Mouse (Mus musculus) spleen, adult 2 months (tissue): ENCODE measurements around the gene Exosc7.

ENCODE experiments used
- CTCF ChIP-seq: fragments of 200-500 bp; IDR thresholded peaks from 2 replicates; pipeline ENCODE4 v1.5.1; 2011; ENCODE audit warnings: mild to moderate bottlenecking, inconsistent platforms; ENCODE audit not compliant: insufficient read depth, insufficient read length, insufficient replicate concordance; ENCODE audit errors: extremely low read depth
- POLR2A ChIP-seq: fragments of 200-500 bp; IDR thresholded peaks from 2 replicates; pipeline ENCODE4 v1.6.1; 2011; ENCODE audit warnings: low read depth, low read length, inconsistent platforms

DNA sequence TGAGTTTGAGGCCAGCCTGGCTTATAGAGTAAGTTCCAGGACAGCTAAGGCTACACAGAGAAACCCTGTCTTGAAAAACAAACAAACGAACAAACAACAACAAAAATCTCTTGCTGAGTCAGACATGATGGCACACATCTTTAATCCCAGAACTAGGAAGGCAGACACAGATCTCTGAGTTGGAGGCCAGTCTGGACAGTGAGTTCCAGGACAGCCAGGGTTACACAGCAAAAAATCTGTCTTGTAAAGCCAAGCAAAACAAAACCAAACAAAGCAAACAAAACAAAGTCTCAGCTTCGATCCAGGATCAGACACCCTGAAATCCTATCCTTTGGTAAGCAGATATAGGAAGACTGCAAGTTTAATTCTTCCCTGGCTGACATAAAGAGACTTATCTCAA, 48.8 kb downstream of the Exosc7 start:
- TF ChIP-seq CTCF (no peak), POLR2A (no peak)
